Mouse (Mus musculus) heart, postnatal 0 days (tissue): ENCODE data around the gene Agtrap.

Experiments
- CTCF ChIP-seq: IDR thresholded peaks from 2 replicates; pipeline ENCODE4 v1.5.1; 2016; ENCODE audit warnings: antibody characterized with exemption, control low read depth, low read depth
- EP300 ChIP-seq: IDR thresholded peaks from 2 replicates; pipeline ENCODE4 v1.6.1; 2016; ENCODE audit warnings: antibody characterized with exemption, low read depth

DNA sequence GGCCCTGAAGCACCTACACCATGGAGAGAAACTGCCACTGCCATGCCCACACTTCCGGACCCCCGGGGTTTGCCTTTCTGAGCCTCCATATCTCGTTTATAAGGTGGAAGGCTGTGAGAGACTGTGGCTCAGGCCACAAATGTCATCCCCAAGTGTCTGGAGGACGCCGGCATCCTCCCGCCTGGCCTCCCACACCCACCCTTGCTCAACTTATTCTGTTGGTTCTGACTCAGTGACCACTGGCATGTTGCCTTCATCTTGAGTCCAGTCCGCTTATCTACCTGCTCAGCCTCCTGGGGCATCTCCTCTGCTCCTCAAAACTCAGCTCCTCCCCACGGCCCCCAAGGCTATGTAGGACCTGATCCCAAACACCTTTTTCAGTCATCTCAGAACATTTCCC lies 20.5 kb downstream of the Agtrap start:
- TF ChIP-seq CTCF (no peak), EP300 (no peak)
